9 mouse cellular contexts compared by ENCODE assay signal in genomic region chr3:135674716-135675392, GRCm38 (mm10). TPM values are rescaled to one million over a fixed set of nuclear protein-coding genes. Genes with fewer than 3 reads are reported as not detected.
A peak's percentile ranks its signal among the peaks of the same experiment; 100 is the strongest.
DNase-seq lines count a peak whose midpoint lies in the region; ATAC-seq and TF ChIP-seq lines count a peak whose summit lies in the region.
"Had no signal": no experiment of that assay in that cellular context is flagged by ENCODE, and none has a peak within 500 bp of the region (broad histone marks: within the 10 kb centered on the region; RNA-seq: fewer than 3 reads in every experiment).

No protein-coding gene starts in this region.

- H3K4me3 ChIP-seq in forebrain, embryonic 14.5 days (ENCODE audit: low read depth, low read length): no peak overlapping the region
- peak overlapping the region; percentile 28 for H3K4me3 ChIP-seq in intestine, embryonic 16.5 days (ENCODE audit: low read length)
- H3K4me3 ChIP-seq in midbrain, embryonic 16.5 days (ENCODE audit: low read depth, low read length): no peak overlapping the region
- H3K4me3 ChIP-seq in thymus, adult 2 months (ENCODE audit: control insufficient read depth, insufficient read depth, low read length): no peak overlapping the region

- DNase-seq in gastrocnemius, postnatal 25 days: peak; percentile 18
- no peak for DNase-seq in gastrocnemius, postnatal 36 days
- no peak for DNase-seq in forebrain, embryonic 14.5 days (ENCODE audit: low spot score)
- DNase-seq in thymus, adult 2 months: no peak
- no peak for DNase-seq in cerebellum, adult 18-20 months
- DNase-seq in ovary, postnatal 14 days (ENCODE audit: low spot score): no peak
- DNase-seq: cerebellum, adult 11-12 months had no signal

- H3K27ac ChIP-seq in forebrain, embryonic 14.5 days (ENCODE audit: low read depth, low read length): no peak overlapping the region
- peak overlapping the region; percentile 95 for H3K27ac ChIP-seq in intestine, embryonic 16.5 days (ENCODE audit: low read length)
- H3K27ac ChIP-seq in midbrain, embryonic 16.5 days (ENCODE audit: low read length): peak overlapping the region; percentile 53; the same call in 1 of the 2 replicates
- H3K27ac ChIP-seq in thymus, adult 2 months (ENCODE audit: control insufficient read depth, insufficient read depth, low read length): no peak overlapping the region

- no peaks in the 10 kb centered on the region for H3K9me3 ChIP-seq in forebrain, embryonic 14.5 days (replicated peaks; ENCODE audit: control insufficient read depth, low read length)
- H3K9me3 ChIP-seq in intestine, embryonic 16.5 days (ENCODE audit: control insufficient read depth, low read length): no peaks in the 10 kb centered on the region
- H3K9me3 ChIP-seq in midbrain, embryonic 16.5 days (replicated peaks; ENCODE audit: control insufficient read depth, low read length, poor library complexity, severe bottlenecking): no peaks in the 10 kb centered on the region

- TF ChIP-seq CTCF in thymus, adult 2 months (IDR thresholded peaks at IDR 0.05; ENCODE audit: borderline replicate concordance, control insufficient read depth, extremely low read depth, insufficient read depth, low read length, poor library complexity): no peak

- WGBS in forebrain, embryonic 14.5 days: 49% methylated on average over 13 of the region's 13 CpGs
- 40% methylated on average over 13 of the region's 13 CpGs for WGBS in intestine, embryonic 16.5 days
- WGBS in midbrain, embryonic 16.5 days: 51% methylated on average over 13 of the region's 13 CpGs
- 92% methylated on average over 13 of the region's 13 CpGs for WGBS in thymus, adult 2 months

- no peaks in the 10 kb centered on the region for H3K27me3 ChIP-seq in forebrain, embryonic 14.5 days (replicated peaks; ENCODE audit: control insufficient read depth, insufficient read depth, low read length)
- no peaks in the 10 kb centered on the region for H3K27me3 ChIP-seq in intestine, embryonic 16.5 days (replicated peaks; ENCODE audit: control insufficient read depth, insufficient read depth, low read length)
- no peaks in the 10 kb centered on the region for H3K27me3 ChIP-seq in midbrain, embryonic 16.5 days (ENCODE audit: control insufficient read depth, insufficient read depth, low read depth, low read length)
- no peaks in the 10 kb centered on the region for H3K27me3 ChIP-seq in thymus, adult 2 months (ENCODE audit: control insufficient read depth, insufficient read depth, low read length)

- TF ChIP-seq POLR2A in thymus, adult 2 months (IDR thresholded peaks at IDR 0.05; ENCODE audit: control insufficient read depth, extremely low read depth, insufficient read depth, low read length, poor library complexity): no peak

- H3K4me2 ChIP-seq in forebrain, embryonic 14.5 days (ENCODE audit: low read length): no peak overlapping the region
- H3K4me2 ChIP-seq in intestine, embryonic 16.5 days (ENCODE audit: low read depth, low read length): peak overlapping the region; percentile 53
- H3K4me2 ChIP-seq in midbrain, embryonic 16.5 days (ENCODE audit: low read length): no peak overlapping the region

- H3K36me3 ChIP-seq in forebrain, embryonic 14.5 days (ENCODE audit: control insufficient read depth, insufficient read depth, low read length): no peaks in the 10 kb centered on the region
- H3K36me3 ChIP-seq in intestine, embryonic 16.5 days (ENCODE audit: control insufficient read depth, insufficient read depth, low read length): no peaks in the 10 kb centered on the region
- H3K36me3 ChIP-seq in midbrain, embryonic 16.5 days (ENCODE audit: control insufficient read depth, insufficient read depth, low read length): no peaks in the 10 kb centered on the region
- H3K36me3 ChIP-seq in thymus, adult 2 months (ENCODE audit: control insufficient read depth, insufficient read depth, low read length): no peaks in the 10 kb centered on the region

- peaks cover 13% of the 10 kb centered on the region; the same call in 1 of the 2 replicates for H3K4me1 ChIP-seq in forebrain, embryonic 14.5 days (ENCODE audit: control insufficient read depth, insufficient read depth, low read length)
- peaks cover 30% of the 10 kb centered on the region for H3K4me1 ChIP-seq in intestine, embryonic 16.5 days (ENCODE audit: control insufficient read depth, insufficient read depth, low read length)
- H3K4me1 ChIP-seq in midbrain, embryonic 16.5 days (ENCODE audit: control insufficient read depth, insufficient read depth, low read length): peaks cover 20% of the 10 kb centered on the region
- no peaks in the 10 kb centered on the region; the same call in 1 of the 2 replicates for H3K4me1 ChIP-seq in thymus, adult 2 months (replicated peaks; ENCODE audit: control insufficient read depth, insufficient read depth, low read length)

- intact Hi-C loops in gastrocnemius, postnatal 36 days (cut with DNase I): no loop called here

- peak; percentile 27; the same call in 1 of the 2 replicates for ATAC-seq in forebrain, embryonic 14.5 days
- peak; percentile 95 for ATAC-seq in intestine, embryonic 16.5 days
- ATAC-seq in midbrain, embryonic 16.5 days: peak; percentile 39

- H3K9ac ChIP-seq in forebrain, embryonic 14.5 days (ENCODE audit: low read length): no peak overlapping the region
- H3K9ac ChIP-seq in intestine, embryonic 16.5 days (ENCODE audit: low read depth, low read length): peak overlapping the region; percentile 54
- H3K9ac ChIP-seq in midbrain, embryonic 16.5 days (ENCODE audit: low read depth, low read length): no peak overlapping the region

RNA-seq across cellular contexts. Expression of gene Nfkb1, which starts 16.5 kb away (rescaled TPM):
- total RNA-seq in gastrocnemius, postnatal 25 days (2021): 10 to 100 TPM; 18.2 to 18.8 TPM
- total RNA-seq in gastrocnemius, postnatal 36 days (2021): 10 to 100 TPM; 17.0 to 17.9 TPM
- 7.2 TPM in 2 replicates for polyA plus RNA-seq in forebrain, embryonic 14.5 days (2014; fragmentation: Nextera tagmentation; extraction: Ambion mirVana)
- polyA plus RNA-seq in intestine, embryonic 16.5 days (2015; fragmentation: Nextera tagmentation; extraction: Ambion mirVana): 13.7 and 14.3 TPM in 2 replicates
- 6.7 and 6.8 TPM in 2 replicates for polyA plus RNA-seq in midbrain, embryonic 16.5 days (2015; fragmentation: Nextera tagmentation; extraction: Ambion mirVana)
- 159 and 161 TPM in 2 replicates for polyA plus RNA-seq in thymus, adult 2 months (2012; rRNA removed)

Comparison
In these comparisons a context has a peak if more than half of its experiments do, and no peak if none do; other contexts are left out.
1. ATAC-seq: peak in every context shown above with its lines; median percentile 95 in intestine, embryonic 16.5 days; 39 in midbrain, embryonic 16.5 days; 27 in forebrain, embryonic 14.5 days.
2. H3K27ac ChIP-seq: peak in intestine, embryonic 16.5 days (single experiment) and midbrain, embryonic 16.5 days (single experiment); none in forebrain, embryonic 14.5 days (single experiment) and thymus, adult 2 months (single experiment).
3. RNA of gene Nfkb1, which starts 16.5 kb away (polyA plus RNA-seq): 159 to 161 TPM in thymus, adult 2 months; 13.7 to 14.3 TPM in intestine, embryonic 16.5 days, 7.2 TPM in forebrain, embryonic 14.5 days and 6.7 to 6.8 TPM in midbrain, embryonic 16.5 days; every median in the first group is over 10 times any median in the second.